Mouse (Mus musculus): Measurements from ENCODE around the gene Myf6. TPM values are rescaled to one million over a fixed set of nuclear protein-coding genes. Genes with fewer than 3 reads are reported as not detected.

Gene Myf6
- 0.11 and 0.25 TPM in 2 replicates for polyA plus RNA-seq (2015; fragmentation: Nextera tagmentation; extraction: Ambion mirVana)

GRCm38 (mm10) chr10:107494568-107494967, at the start of gene Myf6:
Gene Myf6 (minus strand): TSS chr10:107494737.
- H3K4me2 ChIP-seq: peak within 1 kb of the TSS; percentile 62
- peak within 1 kb of the TSS; percentile 32 for H3K4me3 ChIP-seq
- H3K9me3 ChIP-seq: no peaks in the 10 kb centered on the region
- H3K4me1 ChIP-seq: no peaks in the 10 kb centered on the region
- H3K9ac ChIP-seq: no peak within 1 kb of the TSS
- no peaks in the 10 kb centered on the region; the same call in 1 of the 2 replicates for H3K27me3 ChIP-seq
- 89% methylated on average over 6 of the region's 6 CpGs for WGBS
- no peak within 1 kb of the TSS for H3K27ac ChIP-seq
- H3K36me3 ChIP-seq: no peaks in the 10 kb centered on the region
- no peak for ATAC-seq (ENCODE audit: borderline replicate concordance, extremely low read depth, low FRiP score, low TSS enrichment)

DNA sequence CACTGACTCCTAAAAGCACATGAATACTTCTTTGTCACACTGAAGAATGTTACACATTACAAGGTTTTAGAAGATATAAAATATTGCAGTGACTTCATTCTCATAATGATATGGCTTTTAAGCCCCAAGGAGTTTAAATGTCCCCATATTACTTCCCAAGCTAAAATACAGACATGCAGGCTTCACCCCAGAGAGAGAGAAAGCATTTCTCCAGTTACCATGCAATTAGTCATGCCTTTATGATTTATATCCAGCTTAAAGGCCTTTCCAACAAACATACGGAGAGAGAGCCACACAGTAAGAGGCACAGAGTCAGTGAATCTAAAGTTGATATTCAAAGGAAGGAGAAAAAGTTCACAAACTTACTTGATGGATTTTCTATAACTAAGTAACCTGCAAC, 48.5 kb upstream of the Myf6 start:
- H3K9ac ChIP-seq: no peak overlapping the region
- H3K4me2 ChIP-seq: no peak overlapping the region
- no peak overlapping the region for H3K4me3 ChIP-seq
- ATAC-seq (ENCODE audit: borderline replicate concordance, extremely low read depth, low FRiP score, low TSS enrichment): no peak
- no peaks in the 10 kb centered on the region for H3K36me3 ChIP-seq
- WGBS: 19% methylated on average over 1 of the region's 1 CpGs
- H3K27ac ChIP-seq: no peak overlapping the region
- H3K4me1 ChIP-seq: 0 out of 2 replicates have a peak, but pooled peaks cover 5% of the 10 kb centered on the region
- H3K27me3 ChIP-seq: no peaks in the 10 kb centered on the region
- no peaks in the 10 kb centered on the region for H3K9me3 ChIP-seq

- Histone ChIP-seq H3K27ac (no peak overlapping the region), H3K4me3 (no peak overlapping the region), H3K9me3 (no peaks in the 10 kb centered on the region), H3K9ac (no peak overlapping the region), H3K4me2 (no peak overlapping the region), H3K36me3 (no peaks in the 10 kb centered on the region), H3K27me3 (no peaks in the 10 kb centered on the region), H3K4me1 (no peaks in the 10 kb centered on the region)
- WGBS: 54% methylated on average over 1 of the region's 1 CpGs
- ATAC-seq (ENCODE audit: borderline replicate concordance, extremely low read depth, low FRiP score, low TSS enrichment): no peak
Observed at GRCm38 (mm10) chr10:107528758-107529157, 34.2 kb upstream of the Myf6 start.

- 54% methylated on average over 5 of the region's 5 CpGs for WGBS
- no peak for ATAC-seq (ENCODE audit: borderline replicate concordance, extremely low read depth, low FRiP score, low TSS enrichment)
Observed at GRCm38 (mm10) chr10:107519216-107519615, 24.7 kb upstream of the Myf6 start.

GRCm38 (mm10) chr10:107516641-107517040, 22.1 kb upstream of the Myf6 start:
- no peak overlapping the region for H3K4me3 ChIP-seq
- H3K9me3 ChIP-seq: no peaks in the 10 kb centered on the region
- no peaks in the 10 kb centered on the region for H3K4me1 ChIP-seq
- no peak overlapping the region for H3K9ac ChIP-seq
- no peaks in the 10 kb centered on the region for H3K36me3 ChIP-seq
- no peak overlapping the region for H3K27ac ChIP-seq
- 52% methylated on average over 7 of the region's 7 CpGs for WGBS
- ATAC-seq (ENCODE audit: borderline replicate concordance, extremely low read depth, low FRiP score, low TSS enrichment): peak; percentile 46; the same call in 1 of the 2 replicates
- no peak overlapping the region for H3K4me2 ChIP-seq
- no peaks in the 10 kb centered on the region for H3K27me3 ChIP-seq

More at GRCm38 (mm10) chr10:107519216-107519615, 24.7 kb upstream of the Myf6 start:
- Histone ChIP-seq H3K36me3 (no peaks in the 10 kb centered on the region), H3K4me1 (no peaks in the 10 kb centered on the region), H3K4me2 (no peak overlapping the region), H3K4me3 (no peak overlapping the region), H3K9me3 (no peaks in the 10 kb centered on the region), H3K27ac (no peak overlapping the region), H3K27me3 (no peaks in the 10 kb centered on the region), H3K9ac (no peak overlapping the region)

DNA sequence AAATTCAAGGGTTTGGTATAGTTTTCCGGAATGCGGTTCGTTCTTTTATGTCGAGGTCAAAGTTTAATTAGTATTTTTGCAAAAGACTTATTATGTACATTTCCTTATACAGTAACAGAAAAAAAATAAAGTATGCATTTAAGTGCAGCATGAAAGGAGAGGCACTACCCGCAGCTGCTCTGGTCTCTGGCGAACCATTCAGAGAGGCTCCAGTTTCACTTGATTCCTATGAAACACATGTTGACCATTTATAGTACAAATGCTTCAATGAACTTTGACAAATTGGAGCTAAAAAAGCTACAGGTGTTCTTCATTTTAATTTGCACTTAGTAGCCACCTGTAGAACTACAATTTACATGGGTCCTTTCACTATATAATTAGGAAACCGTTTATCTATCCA, 20.2 kb upstream of the Myf6 start:
- WGBS: 71% methylated on average over 7 of the region's 7 CpGs
- H3K9ac ChIP-seq: no peak overlapping the region
- H3K4me3 ChIP-seq: no peak overlapping the region
- no peaks in the 10 kb centered on the region for H3K27me3 ChIP-seq
- H3K36me3 ChIP-seq: no peaks in the 10 kb centered on the region
- no peaks in the 10 kb centered on the region for H3K4me1 ChIP-seq
- H3K4me2 ChIP-seq: no peak overlapping the region
- no peaks in the 10 kb centered on the region for H3K9me3 ChIP-seq
- no peak for ATAC-seq (ENCODE audit: borderline replicate concordance, extremely low read depth, low FRiP score, low TSS enrichment)
- no peak overlapping the region for H3K27ac ChIP-seq

- Histone ChIP-seq H3K9me3 (no peaks in the 10 kb centered on the region), H3K4me3 (no peak overlapping the region), H3K27ac (no peak overlapping the region), H3K4me1 (no peaks in the 10 kb centered on the region), H3K4me2 (no peak overlapping the region), H3K27me3 (no peaks in the 10 kb centered on the region), H3K36me3 (no peaks in the 10 kb centered on the region), H3K9ac (no peak overlapping the region)
- no peak for ATAC-seq (ENCODE audit: borderline replicate concordance, extremely low read depth, low FRiP score, low TSS enrichment)
- WGBS: 72% methylated on average over 2 of the region's 2 CpGs
Observed at GRCm38 (mm10) chr10:107506397-107506796, 11.9 kb upstream of the Myf6 start.

- Histone ChIP-seq H3K4me3 (no peak overlapping the region), H3K27ac (no peak overlapping the region), H3K9ac (no peak overlapping the region), H3K4me2 (no peak overlapping the region), H3K36me3 (no peaks in the 10 kb centered on the region), H3K4me1 (no peaks in the 10 kb centered on the region), H3K27me3 (no peaks in the 10 kb centered on the region), H3K9me3 (no peaks in the 10 kb centered on the region)
- ATAC-seq (ENCODE audit: borderline replicate concordance, extremely low read depth, low FRiP score, low TSS enrichment): no peak
- WGBS: 33% methylated on average over 4 of the region's 4 CpGs
Observed at GRCm38 (mm10) chr10:107503430-107503829, 8.9 kb upstream of the Myf6 start.

- H3K36me3 ChIP-seq: no peaks in the 10 kb centered on the region
- H3K27me3 ChIP-seq: no peaks in the 10 kb centered on the region
- no peak for ATAC-seq (ENCODE audit: borderline replicate concordance, extremely low read depth, low FRiP score, low TSS enrichment)
- no peak overlapping the region for H3K9ac ChIP-seq
- no peak overlapping the region for H3K4me2 ChIP-seq
- WGBS: 81% methylated on average over 7 of the region's 7 CpGs
- no peak overlapping the region for H3K4me3 ChIP-seq
- no peak overlapping the region for H3K27ac ChIP-seq
- H3K9me3 ChIP-seq: no peaks in the 10 kb centered on the region
- no peaks in the 10 kb centered on the region for H3K4me1 ChIP-seq
Observed at GRCm38 (mm10) chr10:107502193-107502592, 7.7 kb upstream of the Myf6 start.

GRCm38 (mm10) chr10:107499656-107500055, 5.1 kb upstream of the Myf6 start:
- no peak overlapping the region for H3K27ac ChIP-seq
- no peak for ATAC-seq (ENCODE audit: borderline replicate concordance, extremely low read depth, low FRiP score, low TSS enrichment)
- 60% methylated on average over 7 of the region's 7 CpGs for WGBS

GRCm38 (mm10) chr10:107496402-107496801, 1.9 kb upstream of the Myf6 start:
- no peak for ATAC-seq (ENCODE audit: borderline replicate concordance, extremely low read depth, low FRiP score, low TSS enrichment)
- Histone ChIP-seq H3K9me3 (no peaks in the 10 kb centered on the region), H3K4me1 (no peaks in the 10 kb centered on the region), H3K36me3 (no peaks in the 10 kb centered on the region), H3K9ac (no peak overlapping the region), H3K4me3 (no peak overlapping the region), H3K27me3 (no peaks in the 10 kb centered on the region; the same call in 1 of the 2 replicates), H3K27ac (no peak overlapping the region), H3K4me2 (no peak overlapping the region)
- 78% methylated on average over 1 of the region's 1 CpGs for WGBS

More at GRCm38 (mm10) chr10:107499656-107500055, 5.1 kb upstream of the Myf6 start:
- H3K4me1 ChIP-seq: no peaks in the 10 kb centered on the region
- no peaks in the 10 kb centered on the region for H3K9me3 ChIP-seq
- no peaks in the 10 kb centered on the region for H3K27me3 ChIP-seq
- no peak overlapping the region for H3K9ac ChIP-seq
- no peaks in the 10 kb centered on the region for H3K36me3 ChIP-seq
- no peak overlapping the region for H3K4me2 ChIP-seq
- H3K4me3 ChIP-seq: no peak overlapping the region

DNA sequence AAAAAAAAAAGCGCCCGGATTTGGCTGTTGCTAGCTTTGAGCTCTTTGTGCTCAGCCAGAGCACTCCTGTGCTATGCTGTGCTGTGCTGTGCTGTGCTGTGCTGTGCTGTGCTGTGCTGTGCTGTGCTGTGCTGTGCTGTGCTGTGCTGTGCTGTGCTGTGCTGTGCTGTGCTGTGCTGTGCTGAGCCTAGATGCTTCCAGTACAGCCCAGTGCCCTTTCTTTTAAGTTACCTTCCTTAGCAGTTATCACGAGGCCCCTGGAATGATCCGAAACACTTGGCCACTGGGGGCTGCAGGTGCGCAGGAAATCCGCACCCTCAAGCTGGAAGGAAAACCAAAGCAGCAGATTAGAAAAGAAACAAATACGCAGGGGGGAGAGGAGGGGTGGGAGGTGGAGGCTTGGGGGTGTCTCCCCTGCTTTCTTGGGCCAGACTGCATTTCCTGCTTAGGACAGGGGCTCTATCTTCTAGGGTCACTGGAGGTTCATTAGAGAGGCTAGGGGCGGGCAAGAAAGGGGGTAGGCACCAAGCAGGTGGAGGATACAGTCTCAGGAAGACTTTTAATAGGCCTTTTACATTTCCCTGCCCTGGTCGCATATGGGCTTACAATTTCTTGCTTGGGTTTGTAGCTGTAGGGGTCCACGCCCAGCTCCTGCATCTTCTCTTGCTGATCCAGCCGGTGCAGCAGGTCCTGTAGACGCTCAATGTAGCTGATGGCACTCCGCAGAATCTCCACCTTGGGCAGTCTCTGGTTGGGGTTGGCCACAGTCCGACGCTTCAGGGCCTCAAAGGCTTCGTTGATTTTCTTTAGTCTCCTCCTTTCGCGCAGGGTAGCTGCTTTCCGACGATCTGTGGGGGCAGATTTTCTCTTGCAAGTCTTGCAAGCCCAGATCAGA, 710 bp downstream of the Myf6 start:
- no peaks in the 10 kb centered on the region; the same call in 1 of the 2 replicates for H3K27me3 ChIP-seq
- 51% methylated on average over 20 of the region's 20 CpGs for WGBS
- H3K36me3 ChIP-seq: no peaks in the 10 kb centered on the region
- H3K4me3 ChIP-seq: peak overlapping the region; percentile 32
- peak; percentile 35; the same call in 1 of the 2 replicates for ATAC-seq (ENCODE audit: borderline replicate concordance, extremely low read depth, low FRiP score, low TSS enrichment)
- no peak overlapping the region for H3K27ac ChIP-seq
- H3K9me3 ChIP-seq: no peaks in the 10 kb centered on the region
- H3K9ac ChIP-seq: no peak overlapping the region
- H3K4me1 ChIP-seq: no peaks in the 10 kb centered on the region
- H3K4me2 ChIP-seq: peak overlapping the region; percentile 62

All from lung, embryonic 15.5 days (tissue).